Mouse (Mus musculus): ENCODE measurements around the gene Irx6. TPM values are rescaled to one million over a fixed set of nuclear protein-coding genes. Genes with fewer than 3 reads are reported as not detected.

The Irx6 gene
- polyA plus RNA-seq, 1 experiment from 2014 or later, result not detected

- Histone ChIP-seq H3K27ac (ENCODE audit: low read depth) (no peak overlapping the region), H3K4me2 (no peak overlapping the region), H3K36me3 (ENCODE audit: insufficient read depth) (no peaks in the 10 kb centered on the region), H3K4me3 (ENCODE audit: low read depth, low read length) (no peak overlapping the region), H3K9ac (no peak overlapping the region), H3K27me3 (ENCODE audit: insufficient read depth, low read length) (peaks cover 5% of the 10 kb centered on the region; the same call in 1 of the 2 replicates), H3K9me3 (ENCODE audit: low read depth, low read length) (no peaks in the 10 kb centered on the region), H3K4me1 (ENCODE audit: insufficient read depth) (0 out of 2 replicates have a peak, but pooled peaks cover 4% of the 10 kb centered on the region)
- 65% methylated on average over 8 of the region's 8 CpGs for WGBS
- ATAC-seq (ENCODE audit: insufficient read depth), result no peak
- DNase-seq, result no peak
- TF ChIP-seq CTCF (IDR thresholded peaks at IDR 0.05; ENCODE audit: low read depth), result no peak
Observed at GRCm38 (mm10) chr8:92721936-92722321, 47.8 kb downstream of the Irx6 start.

- no peak for TF ChIP-seq CTCF (IDR thresholded peaks at IDR 0.05; ENCODE audit: low read depth)
- H3K4me3 ChIP-seq (ENCODE audit: low read depth, low read length), result no peak overlapping the region
- WGBS, result 64% methylated on average over 6 of the region's 6 CpGs
- ATAC-seq (ENCODE audit: insufficient read depth) (no peak), DNase-seq (peak; percentile 42)
- no peaks in the 10 kb centered on the region for H3K36me3 ChIP-seq (ENCODE audit: insufficient read depth)
- no peak overlapping the region for H3K4me2 ChIP-seq
- H3K9ac ChIP-seq, result no peak overlapping the region
- H3K27ac ChIP-seq (ENCODE audit: low read depth), result peak overlapping the region; percentile 36; the same call in 1 of the 2 replicates
- H3K9me3 ChIP-seq (ENCODE audit: low read depth, low read length), result no peaks in the 10 kb centered on the region
- peaks cover 5% of the 10 kb centered on the region; the same call in 1 of the 2 replicates for H3K27me3 ChIP-seq (ENCODE audit: insufficient read depth, low read length)
- H3K4me1 ChIP-seq (ENCODE audit: insufficient read depth), result 0 out of 2 replicates have a peak, but pooled peaks cover 4% of the 10 kb centered on the region
Observed at GRCm38 (mm10) chr8:92723320-92723719, 49.2 kb downstream of the Irx6 start.

- Histone ChIP-seq H3K4me3 (ENCODE audit: low read depth, low read length) (no peak overlapping the region), H3K4me2 (no peak overlapping the region), H3K36me3 (ENCODE audit: insufficient read depth) (no peaks in the 10 kb centered on the region), H3K4me1 (ENCODE audit: insufficient read depth) (0 out of 2 replicates have a peak, but pooled peaks cover 4% of the 10 kb centered on the region), H3K27ac (ENCODE audit: low read depth) (0 out of 2 replicates have a peak overlapping the region, but pooled peaks have one; percentile 4), H3K27me3 (ENCODE audit: insufficient read depth, low read length) (peaks cover 5% of the 10 kb centered on the region; the same call in 1 of the 2 replicates), H3K9me3 (ENCODE audit: low read depth, low read length) (no peaks in the 10 kb centered on the region), H3K9ac (no peak overlapping the region)
- 46% methylated on average over 7 of the region's 7 CpGs for WGBS
- TF ChIP-seq CTCF (IDR thresholded peaks at IDR 0.05; ENCODE audit: low read depth), result no peak
- DNase-seq, result no peak
- no peak for ATAC-seq (ENCODE audit: insufficient read depth)
Observed at GRCm38 (mm10) chr8:92723947-92724346, 49.9 kb downstream of the Irx6 start.

- Histone ChIP-seq H3K27ac (ENCODE audit: low read depth) (no peak overlapping the region), H3K9ac (no peak overlapping the region), H3K36me3 (ENCODE audit: insufficient read depth) (no peaks in the 10 kb centered on the region), H3K9me3 (ENCODE audit: low read depth, low read length) (no peaks in the 10 kb centered on the region), H3K4me3 (ENCODE audit: low read depth, low read length) (no peak overlapping the region), H3K27me3 (ENCODE audit: insufficient read depth, low read length) (peaks cover 5% of the 10 kb centered on the region; the same call in 1 of the 2 replicates), H3K4me1 (ENCODE audit: insufficient read depth) (0 out of 2 replicates have a peak, but pooled peaks cover 4% of the 10 kb centered on the region), H3K4me2 (no peak overlapping the region)
- DNase-seq (peak; percentile 33), ATAC-seq (ENCODE audit: insufficient read depth) (no peak)
- no peak for TF ChIP-seq CTCF (IDR thresholded peaks at IDR 0.05; ENCODE audit: low read depth)
- WGBS, result 63% methylated on average over 8 of the region's 8 CpGs
Observed at GRCm38 (mm10) chr8:92724359-92724758, 50.3 kb downstream of the Irx6 start.

Other genes starting within 250 kb of the Irx6 start
- gene Mmp2, start 153.0 kb downstream of the Irx6 start, polyA plus RNA-seq (2014; fragmentation: Nextera tagmentation; extraction: Ambion mirVana), result 268 and 283 TPM in 2 replicates
- gene Lpcat2, start 181.1 kb downstream of the Irx6 start, polyA plus RNA-seq (2014; fragmentation: Nextera tagmentation; extraction: Ambion mirVana), result 7.8 and 8.0 TPM in 2 replicates
- gene Capns2, start 227.1 kb downstream of the Irx6 start, polyA plus RNA-seq (2014; fragmentation: Nextera tagmentation; extraction: Ambion mirVana), result 0.26 and 1.2 TPM in 2 replicates